Mouse (Mus musculus) olfactory bulb, adult 2 months (tissue): ENCODE data around the gene Hcn3.

Experiments
- CTCF ChIP-seq: fragments of 200-500 bp; IDR thresholded peaks from 2 replicates; pipeline ENCODE4 v1.5.1; 2012; ENCODE audit warnings: low read depth, mild to moderate bottlenecking, low read length, moderate library complexity; ENCODE audit not compliant: insufficient read depth
- POLR2A ChIP-seq: fragments of 200-500 bp; IDR thresholded peaks from 2 replicates; pipeline ENCODE4 v1.6.1; 2012; ENCODE audit warnings: mild to moderate bottlenecking, low read depth, low read length, moderate library complexity; ENCODE audit not compliant: insufficient read depth

- TF ChIP-seq CTCF (no peak), POLR2A (no peak)
Measured at GRCm38 (mm10) chr3:89125981-89126380, 34.0 kb downstream of the Hcn3 start.
